Mouse (Mus musculus): ENCODE results near the gene Slc39a5. TPM values are rescaled to one million over a fixed set of nuclear protein-coding genes. Genes with fewer than 3 reads are reported as not detected.

Slc39a5 gene
- polyA plus RNA-seq, 1 experiment from 2014 or later: 0.44 TPM

DNA sequence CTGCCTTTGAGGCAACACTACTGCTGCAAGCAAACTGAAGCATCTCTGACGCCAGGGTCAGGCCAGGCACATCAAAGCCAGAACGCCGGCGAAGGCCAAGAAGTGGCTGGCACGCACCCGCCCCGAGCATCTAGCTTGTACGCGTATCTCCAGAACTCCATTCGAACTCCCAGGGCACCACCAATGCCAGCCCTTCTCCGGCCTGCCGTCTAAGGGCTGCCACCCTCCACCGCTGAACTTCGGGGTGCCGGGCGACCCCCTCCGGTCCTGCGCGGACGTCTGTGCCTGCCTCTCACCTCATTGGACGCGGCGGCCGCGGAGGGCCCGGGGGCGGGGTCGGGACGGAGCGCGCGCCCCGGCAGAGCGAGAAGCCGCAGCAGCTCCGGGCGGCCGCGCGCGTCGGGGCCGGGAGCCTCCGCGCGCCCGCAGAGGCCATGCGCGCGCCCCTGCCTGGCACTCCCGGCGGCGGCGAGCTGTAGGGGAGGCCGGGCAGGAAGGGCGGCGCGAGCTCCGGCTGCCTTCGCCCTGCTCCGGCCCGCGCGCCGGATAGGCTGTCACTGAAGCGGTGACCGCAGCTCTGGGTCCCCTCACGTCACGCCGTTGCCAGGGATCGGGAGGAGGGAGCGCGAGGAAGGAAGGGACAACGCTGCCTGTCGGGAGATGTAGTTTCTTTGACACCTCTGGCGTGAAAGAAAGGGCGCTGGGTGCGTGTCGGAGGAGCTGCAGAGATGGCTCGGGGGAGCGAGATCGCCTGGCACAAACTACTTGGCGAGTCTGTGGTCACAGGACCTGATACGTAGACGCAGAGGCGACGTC is 32.4 kb downstream of the Slc39a5 start, which contains the start of gene Coq10a:
Gene Coq10a (minus strand): TSS at position 596 of the 816 bp plus-strand sequence.
- peak within 1 kb of the TSS; percentile 86 for H3K4me2 ChIP-seq (ENCODE audit: low read depth, low read length)
- H3K4me3 ChIP-seq (ENCODE audit: low read depth, low read length): peak within 1 kb of the TSS; percentile 59
- H3K9me3 ChIP-seq (ENCODE audit: control insufficient read depth, low read length): no peaks in the 10 kb centered on the region
- under 1% methylated on average over 86 of the region's 87 CpGs for WGBS
- H3K9ac ChIP-seq (replicated peaks; ENCODE audit: low read depth, low read length): peak within 1 kb of the TSS; percentile 74
- 0 out of 2 replicates have a peak, but pooled peaks cover 8% of the 10 kb centered on the region for H3K36me3 ChIP-seq (ENCODE audit: control insufficient read depth, insufficient read depth, low read length)
- H3K27me3 ChIP-seq (ENCODE audit: control insufficient read depth, insufficient read depth, low read length): no peaks in the 10 kb centered on the region
- H3K27ac ChIP-seq (ENCODE audit: low read depth, low read length): peak within 1 kb of the TSS; percentile 97
- peak; percentile 95 for ATAC-seq (ENCODE audit: low read depth)
- peaks cover 12% of the 10 kb centered on the region; the same call in 1 of the 2 replicates for H3K4me1 ChIP-seq (ENCODE audit: control insufficient read depth, insufficient read depth, low read length)

DNA sequence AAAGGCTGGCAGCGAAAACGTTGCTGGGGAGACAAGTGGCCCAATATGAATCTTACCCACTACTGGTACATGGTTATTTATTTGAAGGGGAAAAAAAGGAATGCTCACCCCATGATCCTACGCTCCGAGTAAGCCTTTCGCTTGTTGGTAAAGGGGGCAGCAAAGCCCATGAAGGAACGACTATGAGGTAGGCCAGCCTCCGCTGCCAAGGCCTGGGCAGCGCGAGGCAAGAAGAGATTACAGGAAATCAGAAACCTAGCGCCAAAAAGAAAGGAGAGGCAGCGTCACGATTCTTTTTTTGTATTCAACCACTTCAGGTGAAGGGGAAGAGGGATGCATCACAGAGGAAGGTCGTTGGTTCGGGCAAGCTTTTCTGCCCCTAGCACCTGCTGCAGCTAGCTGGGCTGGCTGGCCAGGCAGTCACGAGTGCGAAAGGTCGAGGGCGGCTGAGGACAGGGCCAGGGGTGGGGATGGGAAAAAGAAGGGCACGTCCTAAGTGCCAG is 33.1 kb downstream of the Slc39a5 start:
- peak overlapping the region; percentile 74 for H3K9ac ChIP-seq (replicated peaks; ENCODE audit: low read depth, low read length)
- WGBS: 14% methylated on average over 19 of the region's 19 CpGs
- no peaks in the 10 kb centered on the region for H3K27me3 ChIP-seq (ENCODE audit: control insufficient read depth, insufficient read depth, low read length)
- H3K4me2 ChIP-seq (ENCODE audit: low read depth, low read length): peak overlapping the region; percentile 86
- H3K27ac ChIP-seq (ENCODE audit: low read depth, low read length): peak overlapping the region; percentile 97
- 0 out of 2 replicates have a peak, but pooled peaks cover 11% of the 10 kb centered on the region for H3K36me3 ChIP-seq (ENCODE audit: control insufficient read depth, insufficient read depth, low read length)
- no peak for ATAC-seq (ENCODE audit: low read depth)
- peak overlapping the region; percentile 59 for H3K4me3 ChIP-seq (ENCODE audit: low read depth, low read length)
- H3K4me1 ChIP-seq (ENCODE audit: control insufficient read depth, insufficient read depth, low read length): peaks cover 12% of the 10 kb centered on the region; the same call in 1 of the 2 replicates
- no peaks in the 10 kb centered on the region for H3K9me3 ChIP-seq (ENCODE audit: control insufficient read depth, low read length)

DNA sequence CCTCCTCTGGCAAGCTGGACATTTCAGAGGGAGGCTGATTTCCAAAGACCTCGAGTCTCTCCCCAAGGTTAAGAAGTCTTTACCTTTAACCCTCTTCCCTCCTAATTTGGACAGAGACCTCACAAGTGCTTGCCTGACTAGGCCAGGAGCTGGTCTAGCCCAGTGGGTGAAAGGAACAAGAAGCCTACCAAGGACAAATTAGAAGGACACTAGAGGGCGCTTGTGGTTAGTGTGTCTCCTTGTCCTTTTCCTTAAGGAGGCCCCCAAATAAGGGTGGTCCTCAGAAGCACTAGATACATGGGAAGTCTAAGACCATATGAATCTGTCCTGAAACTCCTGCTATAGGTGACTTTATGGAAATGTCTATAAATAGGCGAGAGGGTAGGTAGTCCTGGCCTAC is 38.5 kb downstream of the Slc39a5 start:
- no peak overlapping the region for H3K4me3 ChIP-seq (ENCODE audit: low read depth, low read length)
- no peak overlapping the region for H3K27ac ChIP-seq (ENCODE audit: low read depth, low read length)
- 55% methylated on average over 3 of the region's 3 CpGs for WGBS
- H3K4me2 ChIP-seq (ENCODE audit: low read depth, low read length): no peak overlapping the region
- H3K9ac ChIP-seq (replicated peaks; ENCODE audit: low read depth, low read length): no peak overlapping the region
- ATAC-seq (ENCODE audit: low read depth): no peak
- peaks cover 59% of the 10 kb centered on the region for H3K36me3 ChIP-seq (ENCODE audit: control insufficient read depth, insufficient read depth, low read length)
- H3K27me3 ChIP-seq (ENCODE audit: control insufficient read depth, insufficient read depth, low read length): no peaks in the 10 kb centered on the region
- H3K9me3 ChIP-seq (ENCODE audit: control insufficient read depth, low read length): no peaks in the 10 kb centered on the region
- H3K4me1 ChIP-seq (ENCODE audit: control insufficient read depth, insufficient read depth, low read length): peaks cover 6% of the 10 kb centered on the region; the same call in 1 of the 2 replicates

DNA sequence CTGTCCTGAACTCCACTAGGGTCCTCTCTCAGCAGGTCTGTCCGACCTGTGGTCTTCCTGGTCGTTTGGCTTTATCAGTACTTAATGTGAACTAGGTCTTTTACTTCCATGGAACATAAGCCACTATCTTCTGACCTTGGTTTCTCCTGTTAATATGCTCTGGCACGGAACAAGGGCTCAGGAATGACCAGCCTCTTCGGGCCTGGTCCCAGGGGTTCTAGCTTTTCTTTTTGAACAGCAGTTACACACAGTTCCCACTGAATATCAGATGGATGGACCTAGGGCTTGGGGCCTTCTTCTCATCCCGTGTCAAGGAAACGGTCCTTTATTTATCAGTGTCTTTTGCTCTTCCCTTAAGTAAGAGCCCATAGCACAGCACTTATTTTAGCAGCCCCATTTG is 39.2 kb downstream of the Slc39a5 start:
- no peak for ATAC-seq (ENCODE audit: low read depth)
- WGBS: 91% methylated on average over 6 of the region's 6 CpGs

DNA sequence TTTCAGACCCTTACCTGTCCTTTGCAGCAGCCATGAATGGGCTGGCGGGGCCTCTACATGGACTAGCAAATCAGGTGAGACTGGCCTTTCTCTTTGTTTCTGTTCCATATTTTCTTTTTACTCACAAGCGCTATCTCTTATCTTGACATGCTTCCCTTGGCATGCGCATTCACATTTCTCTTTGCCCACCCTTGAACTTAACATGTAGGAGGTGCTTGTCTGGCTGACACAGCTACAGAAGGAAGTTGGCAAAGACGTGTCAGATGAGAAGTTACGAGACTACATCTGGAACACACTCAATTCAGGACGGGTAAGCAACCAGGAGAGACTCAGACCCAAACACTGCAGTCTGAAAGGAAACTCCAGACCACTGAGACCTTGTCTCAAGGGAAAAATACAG is 41.8 kb downstream of the Slc39a5 start:
- WGBS: 95% methylated on average over 6 of the region's 6 CpGs
- Histone ChIP-seq H3K4me2 (ENCODE audit: low read depth, low read length) (no peak overlapping the region), H3K9me3 (ENCODE audit: control insufficient read depth, low read length) (no peaks in the 10 kb centered on the region), H3K9ac (replicated peaks; ENCODE audit: low read depth, low read length) (no peak overlapping the region), H3K4me3 (ENCODE audit: low read depth, low read length) (no peak overlapping the region), H3K36me3 (ENCODE audit: control insufficient read depth, insufficient read depth, low read length) (peaks cover 60% of the 10 kb centered on the region), H3K27me3 (ENCODE audit: control insufficient read depth, insufficient read depth, low read length) (no peaks in the 10 kb centered on the region), H3K4me1 (ENCODE audit: control insufficient read depth, insufficient read depth, low read length) (no peaks in the 10 kb centered on the region), H3K27ac (ENCODE audit: low read depth, low read length) (no peak overlapping the region)
- no peak for ATAC-seq (ENCODE audit: low read depth)

More for the DNA sequence above, 39.2 kb downstream of the Slc39a5 start:
- Histone ChIP-seq H3K36me3 (ENCODE audit: control insufficient read depth, insufficient read depth, low read length) (peaks cover 62% of the 10 kb centered on the region), H3K4me2 (ENCODE audit: low read depth, low read length) (no peak overlapping the region), H3K27ac (ENCODE audit: low read depth, low read length) (no peak overlapping the region), H3K9me3 (ENCODE audit: control insufficient read depth, low read length) (no peaks in the 10 kb centered on the region), H3K27me3 (ENCODE audit: control insufficient read depth, insufficient read depth, low read length) (no peaks in the 10 kb centered on the region), H3K4me1 (ENCODE audit: control insufficient read depth, insufficient read depth, low read length) (no peaks in the 10 kb centered on the region), H3K4me3 (ENCODE audit: low read depth, low read length) (no peak overlapping the region), H3K9ac (replicated peaks; ENCODE audit: low read depth, low read length) (no peak overlapping the region)

- WGBS: 49% methylated on average over 2 of the region's 2 CpGs
- no peak for ATAC-seq (ENCODE audit: low read depth)
- no peaks in the 10 kb centered on the region for H3K9me3 ChIP-seq (ENCODE audit: control insufficient read depth, low read length)
- H3K36me3 ChIP-seq (ENCODE audit: control insufficient read depth, insufficient read depth, low read length): peaks cover 65% of the 10 kb centered on the region
- no peaks in the 10 kb centered on the region for H3K27me3 ChIP-seq (ENCODE audit: control insufficient read depth, insufficient read depth, low read length)
- H3K27ac ChIP-seq (ENCODE audit: low read depth, low read length): no peak overlapping the region
- no peak overlapping the region for H3K9ac ChIP-seq (replicated peaks; ENCODE audit: low read depth, low read length)
- no peaks in the 10 kb centered on the region for H3K4me1 ChIP-seq (ENCODE audit: control insufficient read depth, insufficient read depth, low read length)
- no peak overlapping the region for H3K4me2 ChIP-seq (ENCODE audit: low read depth, low read length)
- H3K4me3 ChIP-seq (ENCODE audit: low read depth, low read length): no peak overlapping the region
Observed at GRCm38 (mm10) chr10:128358796-128359195, 42.2 kb downstream of the Slc39a5 start.

GRCm38 (mm10) chr10:128347541-128347940 is 53.5 kb downstream of the Slc39a5 start:
- H3K4me2 ChIP-seq (ENCODE audit: low read depth, low read length): no peak overlapping the region
- H3K9me3 ChIP-seq (ENCODE audit: control insufficient read depth, low read length): no peaks in the 10 kb centered on the region
- ATAC-seq (ENCODE audit: low read depth): no peak
- no peak overlapping the region for H3K9ac ChIP-seq (replicated peaks; ENCODE audit: low read depth, low read length)
- H3K4me1 ChIP-seq (ENCODE audit: control insufficient read depth, insufficient read depth, low read length): no peaks in the 10 kb centered on the region
- H3K4me3 ChIP-seq (ENCODE audit: low read depth, low read length): no peak overlapping the region
- 93% methylated on average over 8 of the region's 8 CpGs for WGBS
- H3K27ac ChIP-seq (ENCODE audit: low read depth, low read length): no peak overlapping the region
- peaks cover 25% of the 10 kb centered on the region for H3K36me3 ChIP-seq (ENCODE audit: control insufficient read depth, insufficient read depth, low read length)
- H3K27me3 ChIP-seq (ENCODE audit: control insufficient read depth, insufficient read depth, low read length): no peaks in the 10 kb centered on the region

Measured in neural tube, embryonic 14.5 days (tissue).